Mouse (Mus musculus): ENCODE data around the gene Wdr26. TPM values are rescaled to one million over a fixed set of nuclear protein-coding genes. Genes with fewer than 3 reads are reported as not detected.

Gene Wdr26
- polyA plus RNA-seq, 1 experiment from 2014 or later, result 43.5 TPM

DNA sequence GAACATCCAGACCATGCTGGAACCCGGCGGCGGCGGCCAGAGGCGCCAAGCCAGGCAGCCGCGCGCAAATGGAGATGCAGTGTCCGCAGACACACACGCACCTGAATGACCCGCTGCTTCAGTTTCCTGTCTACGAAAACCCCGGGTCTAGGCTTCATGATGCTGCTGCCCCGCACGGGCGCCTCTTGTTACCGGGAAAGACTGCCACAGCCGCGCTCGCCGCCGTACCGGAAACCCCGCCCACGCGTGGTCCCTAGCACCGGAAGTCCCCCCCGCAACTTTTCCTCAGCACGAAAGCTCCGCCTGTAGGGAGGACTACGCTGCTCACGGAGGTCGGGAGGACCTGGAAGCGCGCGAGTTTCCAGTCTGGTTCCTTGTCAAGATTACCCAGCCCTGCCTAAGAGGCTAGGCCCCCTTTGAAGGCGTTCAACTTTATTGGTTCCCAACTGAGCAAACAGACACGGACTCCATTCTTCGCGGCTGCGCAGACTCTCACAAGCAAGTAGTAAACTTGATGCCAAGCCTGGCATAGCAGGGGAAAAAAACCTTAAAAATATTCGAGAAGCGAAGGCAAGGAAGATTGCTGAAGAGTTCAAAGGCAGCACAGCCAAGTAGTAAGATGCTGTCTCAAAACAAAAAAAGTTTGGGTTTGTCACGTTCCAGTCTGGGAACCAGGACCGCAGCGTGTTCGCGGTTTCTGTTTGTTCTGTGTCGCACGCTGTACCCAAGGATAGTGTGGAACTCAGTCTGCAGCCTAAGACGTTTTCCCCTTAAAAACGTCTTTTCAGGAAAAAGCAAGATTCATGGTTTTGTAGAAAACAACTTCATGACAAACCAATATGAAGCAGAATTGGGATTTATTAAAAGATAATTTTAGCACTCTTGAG, 67.6 kb downstream of the Wdr26 start, which contains the start of the genes Nvl and Cnih4:
Gene Nvl (minus strand): TSS at position 255 of the 887 bp plus-strand sequence.
Gene Cnih4 (plus strand): TSS at position 744 of the 887 bp plus-strand sequence.
- peaks cover 29% of the 10 kb centered on the region for H3K36me3 ChIP-seq (ENCODE audit: control insufficient read depth, insufficient read depth, low read length)
- peaks cover 14% of the 10 kb centered on the region; the same call in 1 of the 2 replicates for H3K4me1 ChIP-seq (replicated peaks; ENCODE audit: control insufficient read depth, insufficient read depth, low read length)
- DNase-seq (ENCODE audit: low spot score) (peak; percentile 99), ATAC-seq (replicated peaks; ENCODE audit: low FRiP score, low TSS enrichment, low read depth) (peak; percentile 97)
- H3K27ac ChIP-seq (ENCODE audit: low read depth), result peak within 1 kb of the TSS; percentile 90
- under 1% methylated on average over 52 of the region's 52 CpGs for WGBS
- peak within 1 kb of the TSS; percentile 62 for H3K4me2 ChIP-seq (ENCODE audit: low read length)
- no peaks in the 10 kb centered on the region for H3K9me3 ChIP-seq (ENCODE audit: control insufficient read depth, low read length)
- peak within 1 kb of the TSS; percentile 61 for H3K9ac ChIP-seq (ENCODE audit: low read length)
- H3K27me3 ChIP-seq (replicated peaks; ENCODE audit: control insufficient read depth, insufficient read depth, low read length), result no peaks in the 10 kb centered on the region
- peak within 1 kb of the TSS; percentile 78 for H3K4me3 ChIP-seq (ENCODE audit: low read depth, low read length)

DNA sequence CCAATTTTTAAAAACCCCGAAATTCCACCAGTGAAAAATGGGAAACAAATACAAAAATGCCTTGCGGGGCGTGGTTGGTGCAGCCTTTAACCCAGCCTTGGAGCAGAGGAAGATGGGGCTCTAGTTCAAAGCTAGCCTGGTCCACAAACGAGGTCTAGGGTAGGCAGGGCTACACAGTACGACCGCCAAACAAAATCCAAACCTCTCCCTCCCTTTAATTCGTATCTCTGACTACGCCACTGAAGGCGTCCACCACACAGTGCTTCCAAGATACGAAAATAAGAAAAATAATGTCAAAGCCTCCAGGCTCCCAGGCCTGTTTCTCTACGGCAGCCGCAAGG, 68.2 kb downstream of the Wdr26 start:
- no peaks in the 10 kb centered on the region for H3K9me3 ChIP-seq (ENCODE audit: control insufficient read depth, low read length)
- peak overlapping the region; percentile 78 for H3K4me3 ChIP-seq (ENCODE audit: low read depth, low read length)
- 0% methylated on average over 12 of the region's 12 CpGs for WGBS
- H3K27me3 ChIP-seq (replicated peaks; ENCODE audit: control insufficient read depth, insufficient read depth, low read length), result no peaks in the 10 kb centered on the region
- peaks cover 35% of the 10 kb centered on the region for H3K36me3 ChIP-seq (ENCODE audit: control insufficient read depth, insufficient read depth, low read length)
- H3K27ac ChIP-seq (ENCODE audit: low read depth), result peak overlapping the region; percentile 66; the same call in 1 of the 2 replicates
- peak; percentile 59 for ATAC-seq (replicated peaks; ENCODE audit: low FRiP score, low TSS enrichment, low read depth)
- no peak for DNase-seq (ENCODE audit: low spot score)
- H3K9ac ChIP-seq (ENCODE audit: low read length), result peak overlapping the region; percentile 61
- peaks cover 14% of the 10 kb centered on the region; the same call in 1 of the 2 replicates for H3K4me1 ChIP-seq (replicated peaks; ENCODE audit: control insufficient read depth, insufficient read depth, low read length)
- peak overlapping the region; percentile 56 for H3K4me2 ChIP-seq (ENCODE audit: low read length)

DNA sequence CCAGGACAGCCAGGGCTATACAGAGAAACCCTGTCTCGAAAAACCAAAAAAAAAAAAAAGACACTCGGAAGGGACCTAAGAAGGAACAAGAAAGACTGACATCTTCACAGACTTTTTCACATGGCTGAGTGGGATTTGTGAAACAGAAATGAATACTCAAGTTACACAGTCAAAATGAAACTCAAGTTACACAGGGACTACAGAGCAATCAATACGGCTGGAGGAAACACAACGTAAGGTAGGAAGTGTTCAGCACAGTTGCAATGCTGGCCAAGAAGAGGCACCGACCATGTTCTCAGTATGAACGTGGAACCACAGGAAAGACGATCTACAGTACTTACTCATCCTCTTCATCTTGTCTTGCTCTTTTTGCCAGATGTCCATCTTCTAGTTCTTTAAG, 73.1 kb downstream of the Wdr26 start:
- H3K9me3 ChIP-seq (ENCODE audit: control insufficient read depth, low read length), result no peaks in the 10 kb centered on the region
- H3K36me3 ChIP-seq (ENCODE audit: control insufficient read depth, insufficient read depth, low read length), result peaks cover 77% of the 10 kb centered on the region
- no peak overlapping the region for H3K4me2 ChIP-seq (ENCODE audit: low read length)
- no peaks in the 10 kb centered on the region for H3K27me3 ChIP-seq (replicated peaks; ENCODE audit: control insufficient read depth, insufficient read depth, low read length)
- WGBS, result 92% methylated on average over 7 of the region's 7 CpGs
- no peak overlapping the region for H3K9ac ChIP-seq (ENCODE audit: low read length)
- no peak overlapping the region for H3K27ac ChIP-seq (ENCODE audit: low read depth)
- H3K4me3 ChIP-seq (ENCODE audit: low read depth, low read length), result no peak overlapping the region
- H3K4me1 ChIP-seq (replicated peaks; ENCODE audit: control insufficient read depth, insufficient read depth, low read length), result peaks cover 7% of the 10 kb centered on the region; the same call in 1 of the 2 replicates
- ATAC-seq (replicated peaks; ENCODE audit: low FRiP score, low TSS enrichment, low read depth), result no peak
- DNase-seq (ENCODE audit: low spot score), result no peak

DNA sequence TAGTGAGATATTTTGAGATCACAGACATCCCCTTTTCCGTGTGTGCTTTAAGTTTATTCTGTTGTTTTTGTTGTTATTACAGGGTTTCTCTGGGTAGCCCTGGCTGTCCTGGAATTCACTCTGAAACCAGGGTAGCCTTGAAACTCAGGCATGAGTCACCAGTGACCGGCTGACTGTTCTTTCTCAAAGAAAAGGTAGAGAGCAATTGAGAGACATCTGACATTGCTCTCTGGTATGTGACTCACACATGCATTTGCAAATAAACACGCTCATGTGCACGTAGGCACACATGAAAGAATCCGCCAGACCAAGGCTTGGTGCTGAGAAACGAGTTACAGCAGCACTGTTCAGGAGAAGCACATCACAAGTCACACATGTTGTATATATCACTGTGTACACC, 79.9 kb downstream of the Wdr26 start:
- H3K9ac ChIP-seq (ENCODE audit: low read length), result no peak overlapping the region
- ATAC-seq (replicated peaks; ENCODE audit: low FRiP score, low TSS enrichment, low read depth), result no peak
- no peak overlapping the region for H3K4me3 ChIP-seq (ENCODE audit: low read depth, low read length)
- no peaks in the 10 kb centered on the region for H3K9me3 ChIP-seq (ENCODE audit: control insufficient read depth, low read length)
- no peak overlapping the region for H3K27ac ChIP-seq (ENCODE audit: low read depth)
- H3K4me2 ChIP-seq (ENCODE audit: low read length), result no peak overlapping the region
- WGBS, result 93% methylated on average over 6 of the region's 6 CpGs
- H3K27me3 ChIP-seq (replicated peaks; ENCODE audit: control insufficient read depth, insufficient read depth, low read length), result no peaks in the 10 kb centered on the region
- H3K36me3 ChIP-seq (ENCODE audit: control insufficient read depth, insufficient read depth, low read length), result peaks cover 93% of the 10 kb centered on the region
- H3K4me1 ChIP-seq (replicated peaks; ENCODE audit: control insufficient read depth, insufficient read depth, low read length), result no peaks in the 10 kb centered on the region
- no peak for DNase-seq (ENCODE audit: low spot score)

DNA sequence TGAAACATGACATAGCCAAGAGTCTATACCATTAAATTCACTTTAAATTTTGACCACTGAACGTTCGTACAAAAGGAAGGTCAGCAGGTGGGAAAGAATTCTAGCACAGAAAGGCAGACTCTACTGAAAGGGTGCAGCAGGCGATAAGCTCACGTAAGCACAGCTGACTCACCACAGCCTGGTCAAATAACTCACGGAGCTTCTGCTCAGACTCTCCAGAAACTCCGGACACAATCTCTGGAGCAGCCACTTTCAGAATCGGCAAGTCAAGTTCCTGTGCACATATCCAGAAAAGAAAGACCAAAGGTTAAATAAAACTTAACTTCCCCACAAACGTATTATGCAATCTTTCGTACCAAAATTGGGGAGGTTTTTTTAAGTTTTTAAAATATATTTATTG, 85.0 kb downstream of the Wdr26 start:
- 91% methylated on average over 9 of the region's 9 CpGs for WGBS
- no peaks in the 10 kb centered on the region for H3K4me1 ChIP-seq (replicated peaks; ENCODE audit: control insufficient read depth, insufficient read depth, low read length)
- no peak overlapping the region for H3K9ac ChIP-seq (ENCODE audit: low read length)
- H3K4me2 ChIP-seq (ENCODE audit: low read length), result no peak overlapping the region
- no peak for DNase-seq (ENCODE audit: low spot score)
- H3K27me3 ChIP-seq (replicated peaks; ENCODE audit: control insufficient read depth, insufficient read depth, low read length), result no peaks in the 10 kb centered on the region
- no peak for ATAC-seq (replicated peaks; ENCODE audit: low FRiP score, low TSS enrichment, low read depth)
- H3K36me3 ChIP-seq (ENCODE audit: control insufficient read depth, insufficient read depth, low read length), result peaks cover 93% of the 10 kb centered on the region
- no peak overlapping the region for H3K27ac ChIP-seq (ENCODE audit: low read depth)
- no peak overlapping the region for H3K4me3 ChIP-seq (ENCODE audit: low read depth, low read length)
- no peaks in the 10 kb centered on the region for H3K9me3 ChIP-seq (ENCODE audit: control insufficient read depth, low read length)

DNA sequence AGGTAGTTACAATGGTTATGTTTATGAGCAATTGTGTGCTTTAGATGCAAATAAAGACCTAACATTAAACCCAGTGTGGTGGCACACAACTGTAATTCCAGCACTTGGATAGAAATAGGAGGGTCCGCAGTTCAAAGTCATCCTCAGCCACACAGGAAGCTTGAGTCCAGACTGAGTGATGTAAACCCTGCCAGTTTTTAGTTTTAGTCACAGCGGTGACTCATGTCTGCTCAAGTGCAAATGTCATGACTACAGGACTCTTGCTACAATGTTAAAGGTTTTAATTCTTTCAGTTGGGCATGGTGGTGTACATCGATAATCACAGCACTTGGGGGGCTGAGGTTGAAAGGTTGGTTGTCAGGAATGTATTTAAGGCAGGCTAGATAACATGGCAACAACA, 85.9 kb downstream of the Wdr26 start:
- Histone ChIP-seq H3K27ac (ENCODE audit: low read depth) (no peak overlapping the region), H3K9ac (ENCODE audit: low read length) (no peak overlapping the region), H3K4me1 (replicated peaks; ENCODE audit: control insufficient read depth, insufficient read depth, low read length) (no peaks in the 10 kb centered on the region), H3K36me3 (ENCODE audit: control insufficient read depth, insufficient read depth, low read length) (peaks cover 90% of the 10 kb centered on the region), H3K4me2 (ENCODE audit: low read length) (no peak overlapping the region), H3K9me3 (ENCODE audit: control insufficient read depth, low read length) (no peaks in the 10 kb centered on the region), H3K27me3 (replicated peaks; ENCODE audit: control insufficient read depth, insufficient read depth, low read length) (no peaks in the 10 kb centered on the region), H3K4me3 (ENCODE audit: low read depth, low read length) (no peak overlapping the region)
- DNase-seq (ENCODE audit: low spot score) (no peak), ATAC-seq (replicated peaks; ENCODE audit: low FRiP score, low TSS enrichment, low read depth) (no peak)
- 98% methylated on average over 3 of the region's 3 CpGs for WGBS

DNA sequence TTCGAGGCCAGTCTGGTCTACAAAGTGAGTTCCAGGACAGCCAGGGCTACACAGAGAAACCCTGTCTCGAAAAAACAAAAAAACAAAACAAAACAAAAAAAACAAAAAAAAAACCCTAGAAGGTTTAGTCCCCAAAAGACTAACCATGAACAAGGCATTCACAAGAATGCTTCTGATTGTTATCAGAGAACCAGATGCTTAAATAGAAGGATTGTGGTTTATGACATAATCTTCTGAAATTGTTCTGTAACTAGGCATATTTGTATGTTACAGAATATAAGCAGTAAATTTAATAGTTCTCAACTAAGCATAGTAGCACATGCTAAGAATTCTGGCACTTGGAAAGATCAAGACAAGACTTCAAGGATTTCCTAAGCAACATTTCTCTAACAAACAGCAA, 87.7 kb downstream of the Wdr26 start:
- H3K9ac ChIP-seq (ENCODE audit: low read length), result no peak overlapping the region
- ATAC-seq (replicated peaks; ENCODE audit: low FRiP score, low TSS enrichment, low read depth), result no peak
- WGBS, result 88% methylated on average over 2 of the region's 2 CpGs

More for the DNA sequence above, 87.7 kb downstream of the Wdr26 start:
- H3K4me2 ChIP-seq (ENCODE audit: low read length), result no peak overlapping the region
- no peak overlapping the region for H3K27ac ChIP-seq (ENCODE audit: low read depth)
- H3K4me1 ChIP-seq (replicated peaks; ENCODE audit: control insufficient read depth, insufficient read depth, low read length), result no peaks in the 10 kb centered on the region
- no peak for DNase-seq (ENCODE audit: low spot score)
- peaks cover 88% of the 10 kb centered on the region for H3K36me3 ChIP-seq (ENCODE audit: control insufficient read depth, insufficient read depth, low read length)
- H3K27me3 ChIP-seq (replicated peaks; ENCODE audit: control insufficient read depth, insufficient read depth, low read length), result no peaks in the 10 kb centered on the region
- no peak overlapping the region for H3K4me3 ChIP-seq (ENCODE audit: low read depth, low read length)
- H3K9me3 ChIP-seq (ENCODE audit: control insufficient read depth, low read length), result no peaks in the 10 kb centered on the region

All from intestine, embryonic 14.5 days (tissue).